Mouse (Mus musculus) large intestine, adult 2 months (tissue): ENCODE results near the gene Tspan15. TPM values are rescaled to one million over a fixed set of nuclear protein-coding genes. Genes with fewer than 3 reads are reported as not detected.

Source experiments
- DNase-seq: peaks from one replicate; pipeline ENCODE4 v3.0.0-alpha.2; 2012; ENCODE audit warnings: low read depth, low spot score
- WGBS: fragments of 180-500 bp; shearing (Covaris S2); methylation state at CpG from one replicate; pipeline ENCODE4 v1.1.7; 2018; 5-methylcytosine and 5-hydroxymethylcytosine counted together
- polyA plus RNA-seq: library from polyadenylated mRNA; depleted of rRNA; stranded (reverse); fragments of >200 nt; gene quantifications from 2 replicates; pipeline ENCODE4 v1.2.3, GENCODE M21; 2012; rRNA removed

Tspan15 gene
- polyA plus RNA-seq, 1 experiment, result 223 TPM

- DNase-seq, result no peak
- 7% methylated on average over 3 of the region's 3 CpGs for WGBS
These were observed 93.0 kb downstream of the Tspan15 start for GRCm38 (mm10) chr10:62138040-62138439.

DNA sequence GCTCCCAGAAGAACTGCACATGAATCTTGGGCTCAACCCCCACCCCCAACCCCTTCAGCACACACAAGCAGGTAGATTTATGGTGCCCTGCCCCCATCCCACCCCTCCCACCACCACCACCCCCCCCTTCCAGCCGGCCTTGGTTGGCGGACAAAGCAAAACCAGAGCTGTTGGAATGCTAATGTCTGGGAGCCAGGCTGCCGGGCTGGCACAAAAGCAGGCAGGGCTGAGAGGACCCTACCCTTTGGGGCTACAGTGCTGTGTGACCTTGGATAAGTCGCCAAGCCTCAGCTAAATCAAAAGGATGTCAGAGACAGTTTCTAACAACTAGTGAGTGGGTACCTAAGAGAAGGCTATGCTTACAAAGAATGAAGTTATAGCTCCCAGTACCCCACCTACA is 93.9 kb downstream of the Tspan15 start:
- 12% methylated on average over 4 of the region's 4 CpGs for WGBS
- DNase-seq, result no peak

DNA sequence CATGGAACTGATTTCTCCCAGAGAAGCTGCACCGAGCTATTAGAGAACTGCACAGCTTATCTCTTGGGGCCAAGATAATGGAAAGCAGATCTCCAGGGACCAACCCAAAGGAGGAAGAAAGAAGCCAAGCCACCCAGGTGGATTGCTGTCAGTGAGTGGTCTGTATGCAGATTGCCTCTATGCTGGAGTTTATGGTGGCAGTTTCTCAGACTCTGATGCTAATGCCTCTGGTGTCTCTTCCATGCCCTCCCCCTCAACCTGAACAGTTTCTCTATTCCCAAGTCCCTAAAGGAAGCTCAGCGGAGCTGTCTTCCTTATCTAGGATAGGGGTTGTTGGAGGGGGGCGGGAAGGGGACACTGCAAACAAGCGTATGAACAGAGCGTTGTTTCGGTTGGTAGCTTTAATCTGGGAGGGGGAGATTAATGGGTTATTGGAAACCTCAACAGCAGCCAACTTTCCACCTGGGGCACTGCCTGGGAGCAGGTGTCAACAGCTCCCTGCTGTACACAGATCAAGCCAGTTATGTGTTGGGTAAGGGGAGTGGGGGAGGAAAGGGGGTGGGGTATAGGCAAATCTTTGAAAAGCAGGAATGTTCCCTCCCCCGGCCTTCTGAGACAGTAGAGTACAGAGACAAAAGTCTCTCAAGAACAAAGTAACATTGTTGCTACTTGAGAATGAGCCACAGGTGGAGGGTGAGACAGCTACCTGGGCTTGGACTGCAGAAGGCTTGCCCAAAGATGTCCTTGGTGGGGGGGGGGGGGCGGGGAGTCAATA is 95.2 kb downstream of the Tspan15 start:
- WGBS, result 5% methylated on average over 8 of the region's 8 CpGs
- DNase-seq, result no peak

Other genes starting within 250 kb of the Tspan15 start
- 2.4 and 3.0 TPM in 2 replicates for gene Neurog3, start 98.2 kb downstream of the Tspan15 start, polyA plus RNA-seq
- gene Fam241b, start 87.3 kb downstream of the Tspan15 start, polyA plus RNA-seq, result 17.9 and 21.8 TPM in 2 replicates
- gene Tacr2, start 21.2 kb upstream of the Tspan15 start, polyA plus RNA-seq, result 2.5 and 3.3 TPM in 2 replicates
- 9.7 and 10.5 TPM in 2 replicates for gene Hk1, start 148.7 kb upstream of the Tspan15 start, polyA plus RNA-seq
- gene Hkdc1, start 191.2 kb upstream of the Tspan15 start, polyA plus RNA-seq, result 60.3 and 131 TPM in 2 replicates
- 0.06 TPM in 1 of 2 replicates, not detected in the other for gene 4930507D05Rik, start 218.2 kb upstream of the Tspan15 start, polyA plus RNA-seq
- 18.4 and 22.0 TPM in 2 replicates for gene Supv3l1, start 218.5 kb upstream of the Tspan15 start, polyA plus RNA-seq